Mouse (Mus musculus): ENCODE measurements around the gene Negr1.

DNA sequence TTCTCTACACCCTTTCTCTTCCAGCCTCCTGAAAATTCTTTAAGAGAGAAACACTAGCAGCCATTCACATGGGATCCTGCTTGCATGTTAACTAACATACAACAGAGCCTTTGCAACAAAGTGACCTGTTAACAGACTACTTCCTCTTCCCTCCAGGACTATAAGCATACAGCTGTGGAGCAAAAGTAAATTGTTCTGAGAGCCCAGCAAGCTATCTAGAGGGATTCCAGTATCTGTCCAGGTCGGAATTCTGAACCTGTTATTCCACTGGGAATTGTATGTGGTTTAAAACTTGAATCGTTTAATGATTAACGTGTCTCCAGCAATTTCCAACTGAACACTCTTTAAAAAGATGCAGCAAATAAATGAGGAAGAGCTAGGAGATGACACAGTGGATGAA is 320.5 kb downstream of the Negr1 start:
- TF ChIP-seq CTCF (IDR thresholded peaks at IDR 0.05; ENCODE audit: control insufficient read depth, insufficient read depth, insufficient read length) (no peak), FOSL1 (IDR thresholded peaks at IDR 0.05; ENCODE audit: insufficient read depth, low read length, poor library complexity, severe bottlenecking) (no peak), USF1 (IDR thresholded peaks at IDR 0.05; ENCODE audit: low read depth) (no peak), MYOG (IDR thresholded peaks at IDR 0.05; ENCODE audit: control insufficient read depth, extremely low read depth, insufficient read length) (no peak), MAX (IDR thresholded peaks at IDR 0.05) (no peak), CEBPB (IDR thresholded peaks at IDR 0.05; ENCODE audit: low read depth) (no peak)
